Mouse (Mus musculus) adrenal gland, postnatal 25 days (tissue): ENCODE measurements around the gene F930015N05Rik. TPM values are rescaled to one million over a fixed set of nuclear protein-coding genes. Genes with fewer than 3 reads are reported as not detected.

Experiments used
- DNase-seq: peaks from one replicate; pipeline ENCODE4 v3.0.0; 2021; ENCODE audit warnings: mixed read lengths
- long read RNA-seq: library from polyadenylated mRNA; stranded (forward); transcript quantifications from one replicate; pipeline ENCODE4 v2.0.0, GENCODE M21; 2021
- total RNA-seq: library from RNA; stranded (reverse); gene quantifications from 2 replicates; pipeline ENCODE4 v1.2.3, GENCODE M21; 2021

F930015N05Rik gene
- not detected in 2 replicates for total RNA-seq
- long read RNA-seq, result 0 reads

DNA sequence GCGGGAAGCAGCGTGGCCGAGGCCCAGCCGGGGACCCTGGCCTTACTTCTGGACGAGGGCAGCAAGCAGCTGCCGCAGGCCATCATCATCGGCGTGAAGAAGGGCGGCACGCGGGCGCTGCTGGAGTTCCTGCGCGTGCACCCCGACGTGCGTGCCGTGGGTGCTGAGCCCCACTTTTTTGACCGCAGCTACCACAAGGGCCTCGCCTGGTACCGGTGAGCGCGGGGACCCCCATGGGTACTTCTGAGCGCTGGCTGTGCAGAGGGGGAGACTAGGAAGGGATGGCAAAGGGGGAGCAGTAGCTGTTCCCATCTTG, at the start of gene F930015N05Rik:
Gene F930015N05Rik, minus strand, starts transcription at position 242 of the 316 bp plus-strand sequence.
- no peak for DNase-seq

DNA sequence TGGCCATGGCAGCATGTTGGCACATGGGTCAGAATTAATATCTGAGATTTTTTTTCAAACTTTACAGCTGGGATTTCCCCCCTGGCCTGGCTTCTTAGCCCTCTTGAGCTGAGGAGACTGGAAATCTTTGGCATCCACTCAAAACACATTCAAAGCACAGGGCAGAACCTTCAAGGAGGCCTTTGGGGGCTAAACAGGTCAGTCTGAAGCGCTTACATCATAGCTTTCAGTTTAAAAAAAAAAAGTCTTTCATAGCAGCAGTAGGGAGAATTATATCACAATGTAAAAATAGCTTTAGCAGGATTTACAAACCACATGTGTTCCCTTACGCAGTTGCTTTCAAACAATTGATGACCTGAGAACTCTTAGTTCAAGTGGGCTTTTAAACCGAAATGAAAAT, 45.0 kb upstream of the F930015N05Rik start:
- no peak for DNase-seq

DNA sequence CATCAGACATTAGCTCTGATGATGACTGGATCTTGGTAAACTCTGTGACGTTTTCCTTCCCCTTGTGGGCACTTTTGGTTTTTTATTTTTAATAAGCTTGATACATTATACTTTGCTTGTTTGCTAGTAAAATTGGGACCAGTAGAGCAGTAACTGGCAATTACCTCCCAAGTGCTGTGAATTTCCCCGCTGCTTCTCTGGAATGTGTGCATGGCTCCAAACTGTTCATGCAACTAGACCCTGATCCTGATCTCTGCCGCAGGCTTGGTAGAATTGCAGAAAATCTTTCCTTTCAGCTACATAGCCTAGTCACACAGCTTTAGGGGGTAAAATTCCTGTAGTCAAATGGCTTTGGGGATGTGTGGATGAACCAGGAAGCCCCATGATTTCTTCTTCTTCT, 37.2 kb upstream of the F930015N05Rik start:
- no peak for DNase-seq

DNA sequence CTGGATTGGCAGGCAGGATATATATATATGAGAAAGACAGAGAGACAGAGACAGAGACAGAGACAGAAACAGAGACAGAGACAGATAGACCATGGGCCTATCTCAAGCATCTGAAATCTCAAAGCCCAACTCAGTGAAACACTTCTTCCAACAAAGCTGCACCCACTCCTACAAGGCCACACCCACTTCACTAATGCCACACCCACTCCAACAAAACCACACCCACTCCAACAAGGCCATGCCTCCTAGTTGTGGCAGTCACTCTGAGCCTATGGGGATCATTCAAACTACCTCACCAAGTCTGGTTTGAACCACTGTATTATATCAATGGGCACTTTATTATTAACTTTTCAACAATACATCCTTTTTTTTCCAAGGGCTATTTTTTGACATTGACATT, 34.2 kb upstream of the F930015N05Rik start:
- DNase-seq, result no peak

DNA sequence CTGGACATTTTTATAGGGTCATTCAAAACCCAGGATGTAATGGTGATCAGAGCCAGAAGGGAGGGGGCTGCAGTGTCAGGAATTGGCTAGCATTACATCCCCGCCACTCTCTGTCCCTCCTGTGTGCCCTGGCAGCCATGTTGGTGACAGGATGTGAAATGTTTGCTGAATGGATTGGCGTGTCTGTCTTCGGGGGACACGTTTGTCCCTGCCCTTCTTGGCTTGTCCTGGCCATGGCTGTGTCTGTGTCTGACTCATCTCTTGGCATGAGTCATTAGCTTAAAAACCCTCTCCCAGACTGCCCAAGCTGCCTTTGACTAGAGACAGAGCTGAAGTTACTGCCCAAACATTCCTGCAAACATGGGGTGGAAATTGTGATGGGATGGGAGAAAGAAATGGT, 32.3 kb upstream of the F930015N05Rik start:
- DNase-seq, result peak; percentile 3

DNA sequence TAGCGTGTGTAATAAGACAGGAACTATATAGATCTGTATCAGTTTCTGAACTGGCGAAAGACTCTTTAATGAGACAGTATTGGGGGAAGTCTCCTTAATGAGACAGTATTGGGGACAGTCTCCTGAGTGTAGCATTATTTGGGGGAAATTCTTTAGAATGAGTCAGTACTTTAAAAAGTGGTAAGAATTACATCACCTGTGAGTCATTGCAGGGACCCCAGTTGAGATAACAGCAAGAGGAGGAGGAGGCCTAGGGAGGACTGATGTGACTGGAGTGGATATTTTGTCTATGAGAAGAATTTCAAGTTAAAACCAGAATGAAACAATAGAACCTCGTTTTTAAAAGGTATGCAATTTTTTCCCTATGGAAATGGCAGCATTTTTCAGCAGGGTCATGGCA, 25.3 kb upstream of the F930015N05Rik start:
- no peak for DNase-seq

DNA sequence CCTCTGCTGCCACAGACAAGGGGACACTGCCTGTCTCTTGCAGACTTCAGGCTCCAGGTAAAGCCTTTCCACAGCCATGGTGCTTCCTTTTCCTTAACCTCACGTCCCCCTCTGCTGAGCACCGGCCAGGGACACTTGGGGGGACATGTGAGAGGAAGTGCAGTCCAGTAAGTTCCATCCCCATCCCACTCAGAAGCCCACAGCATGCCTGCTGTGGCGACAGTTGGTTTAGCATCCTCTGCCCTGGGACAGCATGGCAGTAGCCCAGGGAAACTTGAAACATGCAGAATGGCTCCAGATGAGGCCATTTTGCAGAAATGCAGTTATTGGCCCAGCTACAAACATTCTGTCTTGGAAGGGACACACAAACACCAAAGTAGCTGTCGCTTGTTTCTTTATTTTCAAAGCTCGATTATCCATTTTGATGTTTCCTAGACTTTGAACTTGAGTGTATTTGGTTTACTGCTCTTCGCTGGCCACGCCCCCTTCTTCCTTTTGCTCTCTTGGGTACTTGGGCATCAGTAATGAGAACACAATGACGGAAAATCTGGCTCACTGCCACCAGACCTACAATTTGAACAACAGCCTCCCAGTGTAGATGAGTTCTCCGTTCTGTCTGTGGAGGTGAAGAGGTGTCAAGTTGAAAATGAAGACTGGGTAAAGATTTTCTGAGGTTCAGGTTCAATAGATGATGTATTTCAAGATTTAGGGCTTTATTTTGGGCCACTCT, 12.3 kb upstream of the F930015N05Rik start:
- DNase-seq, result no peak

DNA sequence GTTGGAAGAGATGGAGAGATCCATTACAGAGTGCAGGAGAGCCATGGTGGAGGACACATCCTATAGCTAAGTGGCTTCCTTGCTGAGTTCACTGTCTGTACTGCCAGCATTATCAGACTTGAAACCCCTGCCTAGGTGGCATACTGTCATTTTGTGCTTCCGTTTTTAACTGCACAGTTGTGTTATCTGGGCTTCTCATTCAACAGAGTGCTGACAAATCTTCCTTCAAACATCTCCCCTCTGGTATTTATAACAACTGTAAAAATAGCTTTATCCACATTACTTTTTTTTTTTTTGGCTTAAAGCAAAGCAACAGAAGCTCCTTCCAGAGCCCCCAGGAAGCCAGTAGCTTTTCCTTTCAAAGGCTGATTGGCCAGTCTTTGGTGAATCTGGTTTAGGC, 8.8 kb upstream of the F930015N05Rik start:
- DNase-seq, result no peak

DNA sequence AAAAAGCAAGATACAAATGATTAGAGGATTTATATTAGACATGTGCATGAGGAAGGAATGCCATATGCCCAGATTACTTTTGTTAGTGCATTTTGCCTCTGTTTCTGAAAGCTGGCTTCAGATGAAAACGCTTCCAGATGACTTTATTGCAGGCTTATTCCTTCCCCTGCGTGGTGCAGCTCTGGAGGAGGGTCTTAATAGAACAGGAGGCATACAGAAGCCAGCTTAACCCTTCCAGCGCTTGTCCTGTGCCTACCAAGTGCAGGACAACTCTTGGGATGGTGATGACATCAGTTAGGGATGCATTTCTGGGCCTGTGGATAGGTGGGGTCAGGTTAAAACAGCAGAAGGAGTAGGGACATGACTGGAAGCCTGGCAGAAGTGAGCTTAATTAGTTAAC, 6.2 kb upstream of the F930015N05Rik start:
- DNase-seq, result no peak

DNA sequence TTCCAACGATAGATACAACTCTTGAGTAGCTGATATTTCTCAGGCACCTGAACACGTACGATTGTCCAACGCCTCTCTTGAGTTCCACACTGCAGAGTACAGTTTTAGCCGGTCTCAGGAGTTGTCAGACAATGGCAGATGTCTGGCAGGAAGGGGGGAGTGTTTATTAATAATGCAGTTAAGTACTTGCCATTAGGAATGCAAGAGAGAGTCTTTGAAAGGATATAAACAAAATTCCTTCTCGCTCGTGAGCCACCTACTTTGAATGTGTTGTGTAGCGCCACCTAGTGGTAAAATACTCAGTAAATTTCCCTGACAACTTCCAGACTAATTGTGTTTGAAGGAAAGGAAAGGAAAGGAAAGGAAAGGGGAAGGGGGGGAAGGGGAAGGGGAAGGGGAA, 5.7 kb upstream of the F930015N05Rik start:
- DNase-seq, result no peak

DNA sequence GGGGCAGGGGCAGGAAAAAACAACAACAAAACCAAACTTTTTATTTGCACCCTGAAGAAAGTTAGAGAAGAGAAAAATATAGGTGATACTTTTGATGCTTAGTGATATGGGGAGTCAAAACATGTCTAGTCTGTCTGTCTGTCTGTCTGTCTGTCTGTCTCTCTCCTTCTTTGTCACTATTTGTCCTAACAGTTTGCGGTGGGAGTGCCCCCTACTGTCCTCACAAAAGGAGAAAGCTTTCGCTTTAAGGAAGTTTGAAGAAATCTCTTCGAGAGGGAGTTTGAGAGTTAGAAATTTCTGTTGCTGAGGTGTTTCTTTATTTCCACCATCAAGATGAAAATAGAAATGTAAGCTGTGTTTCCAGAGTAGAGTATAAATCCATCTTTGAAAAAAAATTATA, 2.5 kb upstream of the F930015N05Rik start:
- no peak for DNase-seq

DNA sequence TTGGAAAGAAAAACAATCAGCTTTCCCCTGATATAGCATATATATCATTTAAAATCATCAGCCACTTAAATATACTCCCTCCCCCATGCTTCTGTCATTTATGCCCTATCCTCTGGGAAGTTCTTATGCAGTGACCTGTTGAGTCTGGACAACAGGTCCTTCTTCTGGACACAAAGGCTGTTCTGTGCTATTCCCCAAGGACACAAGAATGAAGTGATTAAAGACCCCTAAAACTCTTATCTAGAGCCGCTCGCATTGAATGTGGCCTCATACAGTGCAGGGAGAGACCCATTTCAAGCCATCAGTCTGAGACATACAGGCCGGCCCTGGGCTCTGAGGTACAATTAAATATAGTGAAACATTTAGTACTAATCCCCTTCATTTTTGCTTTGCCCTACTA, 1.3 kb upstream of the F930015N05Rik start:
- DNase-seq, result no peak

DNA sequence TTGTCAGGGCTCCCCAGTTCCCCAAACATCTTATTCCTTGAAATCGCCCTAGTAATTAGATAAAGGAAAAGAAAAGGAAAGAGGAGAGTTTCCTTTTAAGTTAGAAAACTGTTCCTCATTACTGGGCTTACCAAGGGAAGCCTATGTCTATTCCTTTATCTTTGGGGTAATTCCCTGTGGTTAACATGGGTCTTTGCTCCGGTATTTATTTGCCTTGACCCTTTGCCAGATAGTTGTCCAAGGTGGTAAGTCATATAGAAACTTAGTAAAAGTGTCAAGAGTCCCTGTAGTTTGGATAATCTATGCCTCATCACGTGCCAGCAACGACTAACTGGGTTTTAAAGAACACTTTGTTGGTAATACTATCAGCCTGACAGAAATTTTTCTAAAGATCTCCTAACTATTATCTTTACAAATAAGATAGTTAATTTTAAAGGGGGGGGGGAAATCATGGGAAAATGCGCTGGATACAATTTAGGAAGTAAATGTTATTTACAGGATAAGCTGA, 392 bp upstream of the F930015N05Rik start:
- DNase-seq, result no peak

DNA sequence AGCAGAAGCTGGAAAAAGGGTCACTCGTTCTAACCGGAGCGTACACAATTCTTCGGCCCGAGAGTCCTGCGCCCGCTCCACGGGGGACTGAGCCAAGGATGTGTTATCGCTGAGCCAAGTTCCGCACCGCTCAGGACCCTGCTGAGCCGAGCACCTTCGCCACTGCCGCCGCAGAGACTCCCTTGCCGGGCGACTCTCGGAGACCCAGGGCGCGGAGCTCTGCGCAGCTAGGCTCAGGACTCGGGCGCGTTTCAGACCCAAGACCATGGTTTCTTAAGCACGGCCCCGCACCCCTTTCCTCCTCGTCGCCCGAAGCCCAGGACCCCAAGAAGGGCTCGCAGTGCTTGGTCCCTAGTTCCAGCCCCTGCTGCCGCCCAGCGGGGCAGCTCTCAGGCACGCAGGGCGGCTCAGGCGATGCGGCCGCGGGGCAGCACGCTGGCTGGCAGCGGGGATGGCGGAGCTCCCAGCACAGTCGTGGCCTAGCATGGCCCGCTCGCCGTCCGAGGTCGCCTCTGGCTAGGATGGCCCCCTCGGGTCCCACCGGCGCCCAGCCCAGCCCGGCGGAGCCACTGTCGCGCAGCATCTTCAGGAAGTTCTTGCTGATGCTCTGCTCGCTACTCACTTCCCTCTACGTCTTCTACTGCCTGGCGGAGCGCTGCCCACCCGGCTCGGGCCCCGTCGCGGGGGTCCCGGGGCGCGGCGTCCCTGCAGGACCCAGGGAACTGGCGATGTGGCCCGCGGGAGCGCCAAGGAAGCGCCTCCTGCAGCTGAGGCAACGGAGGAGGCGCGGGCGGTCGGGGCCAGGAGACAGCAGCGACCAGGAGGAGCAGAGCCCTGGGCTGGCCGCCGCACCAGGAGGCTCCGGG, 674 bp downstream of the F930015N05Rik start:
- peak; percentile 33 for DNase-seq

DNA sequence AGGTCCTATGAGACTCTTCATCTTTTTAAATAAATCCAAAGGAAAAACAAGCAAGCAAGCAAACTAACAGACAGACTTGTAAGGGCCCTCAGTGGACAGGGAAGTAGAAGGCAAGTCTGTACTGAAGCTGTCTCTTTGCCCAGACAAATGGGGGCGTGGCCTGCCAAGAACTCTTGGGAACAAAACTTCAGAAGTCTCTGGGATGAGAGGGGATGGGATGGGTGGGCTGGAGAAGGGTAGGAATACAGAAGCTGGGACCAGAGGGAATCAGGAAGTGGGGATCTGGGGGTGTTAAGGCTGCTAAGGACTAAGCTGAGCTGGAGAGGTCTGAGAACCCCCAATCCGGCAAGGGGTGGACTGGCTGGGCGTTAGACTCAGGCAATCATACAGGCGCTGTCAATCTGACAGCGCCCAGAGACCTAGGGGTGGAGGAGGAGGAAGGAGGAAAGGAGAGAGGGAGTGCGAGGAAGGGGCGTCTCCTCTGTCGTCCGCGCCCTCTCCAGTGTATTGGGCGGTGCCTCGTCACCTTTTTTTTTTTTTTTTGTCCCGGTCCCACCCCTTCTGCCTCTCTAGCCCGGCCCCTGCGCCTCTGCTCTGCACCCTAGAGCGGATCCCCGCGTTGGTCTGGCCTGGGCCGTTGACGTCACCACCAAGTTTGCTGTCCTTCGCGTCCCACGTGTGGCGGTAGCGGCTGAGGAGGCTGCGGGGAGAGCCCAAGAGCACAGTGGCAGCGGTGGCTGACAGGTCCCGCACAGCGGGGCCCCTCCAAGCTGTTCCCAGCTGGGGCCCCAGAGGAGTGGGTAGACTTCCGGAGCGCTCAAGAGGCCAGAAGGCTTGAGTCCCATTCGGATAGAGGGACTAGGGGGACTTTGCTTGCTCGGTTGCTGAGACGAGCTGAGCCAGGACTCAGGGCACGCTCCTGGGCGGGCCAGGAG, 1.6 kb downstream of the F930015N05Rik start, which contains the start of gene Hs3st3a1:
Gene Hs3st3a1, plus strand, starts transcription at position 722 of the 935 bp plus-strand sequence.
- peak; percentile 74 for DNase-seq

DNA sequence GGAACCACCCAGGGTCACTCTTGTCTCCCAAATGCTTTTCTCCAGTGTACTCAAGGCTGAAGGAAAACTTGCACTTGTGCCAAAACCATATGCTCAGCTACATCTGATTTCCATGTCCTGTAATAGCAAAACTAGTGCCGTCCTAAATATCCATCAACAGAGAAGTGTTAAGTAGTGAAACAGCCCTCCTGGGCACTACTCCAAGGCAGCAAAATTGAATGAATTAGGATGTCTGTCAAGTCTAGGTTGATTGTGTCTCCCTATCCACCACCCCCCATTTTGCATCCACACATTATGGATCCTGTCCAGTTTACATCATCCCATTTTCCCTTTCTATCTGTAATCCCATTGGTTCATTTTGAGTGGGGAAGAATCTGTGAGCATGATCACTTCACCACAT, 17.5 kb downstream of the F930015N05Rik start:
- no peak for DNase-seq

DNA sequence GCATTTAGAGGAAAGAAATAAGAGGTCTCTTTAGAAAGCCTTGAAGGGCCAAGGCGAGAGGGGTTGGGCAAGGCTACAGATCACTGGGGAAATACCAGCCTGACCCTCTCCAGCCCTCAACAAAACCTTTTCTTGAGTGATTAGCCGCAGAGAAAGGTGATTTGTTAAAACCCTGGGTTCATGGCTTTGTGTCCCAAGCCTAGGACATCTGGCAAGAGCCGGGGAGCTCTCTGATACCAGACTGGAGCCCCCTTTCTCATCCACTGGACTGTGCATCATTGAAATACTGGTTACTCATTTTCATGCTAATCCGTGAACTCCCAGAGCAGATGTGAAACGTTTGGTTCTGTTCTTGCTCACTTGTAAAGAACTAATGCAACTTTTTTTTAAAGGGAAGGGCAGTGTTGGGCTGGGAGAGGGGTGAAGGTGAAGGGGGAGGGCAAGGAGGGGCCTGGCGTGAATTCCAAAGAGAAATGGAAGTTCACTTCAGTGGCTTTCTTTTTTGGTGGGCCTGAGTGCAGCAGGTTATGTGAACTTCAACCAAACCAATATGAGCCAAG, 35.8 kb downstream of the F930015N05Rik start:
- DNase-seq, result no peak

DNA sequence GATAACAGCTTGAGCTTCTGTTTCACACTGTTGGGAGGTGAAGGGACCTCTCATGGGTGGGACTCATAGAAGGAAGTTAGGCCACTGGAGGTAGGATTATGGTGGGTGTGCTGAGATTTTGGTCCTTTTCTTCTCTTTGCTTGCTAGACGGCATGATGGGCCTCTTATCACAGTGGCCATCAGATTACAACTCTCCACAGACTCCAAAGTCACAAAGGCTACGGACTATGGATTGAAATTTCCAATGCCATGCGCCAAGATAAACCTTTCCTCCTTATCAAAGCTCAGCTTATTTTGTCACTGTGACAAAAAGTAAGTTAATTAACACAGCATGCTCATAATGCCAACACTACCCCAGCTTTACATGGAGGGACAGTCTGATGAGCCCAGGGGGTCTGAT, 38.8 kb downstream of the F930015N05Rik start:
- DNase-seq, result no peak

DNA sequence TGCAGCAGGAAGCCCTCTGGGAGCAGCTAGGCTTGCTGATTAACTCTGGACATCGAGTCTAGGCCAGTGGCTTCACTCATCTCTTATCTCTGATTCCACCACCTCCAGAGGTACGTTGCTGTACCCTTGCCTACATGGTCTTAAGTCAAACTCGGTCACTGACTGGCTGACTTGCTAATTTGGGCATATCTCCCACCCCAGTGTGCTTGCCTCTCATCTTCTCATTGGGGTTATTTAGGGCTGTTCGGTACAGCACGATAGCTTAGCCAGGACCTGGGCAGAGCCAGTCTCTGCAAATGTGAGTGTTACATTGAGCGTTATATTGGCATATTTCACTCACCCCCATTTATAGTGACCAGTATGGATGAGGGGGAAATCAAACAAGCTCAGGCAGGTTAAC, 39.5 kb downstream of the F930015N05Rik start:
- no peak for DNase-seq

DNA sequence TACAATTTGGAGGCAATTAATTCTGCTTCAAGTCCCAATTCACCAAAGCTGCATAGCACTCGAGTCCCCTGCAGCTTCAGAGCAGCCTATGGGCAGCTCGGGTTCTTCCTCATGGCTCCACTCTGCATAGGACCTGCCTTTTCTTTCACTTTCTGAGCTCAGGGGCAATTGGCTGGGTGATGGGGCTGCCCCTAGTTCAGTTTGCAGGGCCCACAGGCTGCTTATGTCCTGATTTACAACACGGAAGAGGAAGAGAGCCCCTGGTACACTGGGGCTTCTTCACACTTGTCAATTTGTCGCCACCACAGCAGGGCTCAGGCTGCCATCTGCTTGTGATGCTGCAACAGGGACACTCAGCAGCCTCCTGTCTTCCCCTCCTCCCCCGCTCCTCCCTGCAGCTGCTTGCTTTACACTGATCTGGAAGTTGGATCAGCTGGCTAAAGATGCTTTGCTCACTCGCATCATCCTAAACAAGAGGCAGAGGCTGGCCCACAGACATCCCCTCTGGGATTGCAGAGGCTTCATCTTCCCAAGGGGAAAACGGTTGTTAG, 40.0 kb downstream of the F930015N05Rik start:
- no peak for DNase-seq

DNA sequence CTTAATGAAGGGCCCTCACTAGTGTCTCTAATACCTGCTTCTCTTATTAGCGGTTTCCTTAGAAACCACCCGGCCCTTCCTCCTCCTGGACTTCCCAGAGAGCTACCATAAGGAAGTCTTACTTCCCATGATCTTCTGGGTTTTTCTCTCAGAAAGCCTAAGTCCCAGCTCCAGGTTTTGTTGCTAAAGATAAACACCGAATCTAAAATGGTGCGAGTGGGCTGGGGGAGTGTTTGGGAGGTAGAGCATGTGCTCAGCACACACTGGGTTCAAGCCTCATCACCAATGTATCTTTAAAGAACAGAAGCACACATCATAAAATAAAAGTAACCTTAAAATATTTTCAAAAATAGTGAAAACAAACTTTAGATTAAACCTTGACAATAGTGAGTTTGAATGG, 50.1 kb downstream of the F930015N05Rik start:
- no peak for DNase-seq
